In genomic region chr4:150291900-150292299, GRCm38 (mm10) we compare ENCODE assay signal across 13 mouse cellular contexts. TPM values are rescaled to one million over a fixed set of nuclear protein-coding genes. Genes with fewer than 3 reads are reported as not detected.
A peak's percentile ranks its signal among the peaks of the same experiment; 100 is the strongest.
DNase-seq lines count a peak whose midpoint lies in the region; ATAC-seq and TF ChIP-seq lines count a peak whose summit lies in the region.
"Had no signal": no experiment of that assay in that cellular context is flagged by ENCODE, and none has a peak within 500 bp of the region (broad histone marks: within the 10 kb centered on the region; RNA-seq: fewer than 3 reads in every experiment).

No protein-coding gene starts in this region.

- no peaks in the 10 kb centered on the region for H3K27me3 ChIP-seq in heart, embryonic 10.5 days (ENCODE audit: insufficient read depth, poor library complexity, severe bottlenecking)
- no peaks in the 10 kb centered on the region for H3K27me3 ChIP-seq in lung, embryonic 14.5 days (ENCODE audit: insufficient read depth, low read length)
- H3K27me3 ChIP-seq in MEL (ENCODE audit: control insufficient read depth in 1 of 2, insufficient read depth in 2 of 2, low read length in 2 of 2): no peaks in the 10 kb centered on the region
- no peaks in the 10 kb centered on the region for H3K27me3 ChIP-seq in splenic B cell, adult 2 months (ENCODE audit: control insufficient read depth, insufficient read depth, low read length, poor library complexity, severe bottlenecking)
- H3K27me3 ChIP-seq: embryonic facial prominence, embryonic 12.5 days; midbrain, embryonic 12.5 days; neural tube, embryonic 12.5 days had no signal

- peaks cover 19% of the 10 kb centered on the region for H3K79me2 ChIP-seq in MEL (ENCODE audit: control insufficient read depth, insufficient read depth, low read length, poor library complexity)

- TF ChIP-seq POLR2A in MEL (IDR thresholded peaks at IDR 0.05; ENCODE audit: control insufficient read depth in 1 of 2, insufficient read depth in 1 of 2, low read depth in 1 of 2, low read length in 2 of 2, poor library complexity in 1 of 2): no peak

- peaks cover 21% of the 10 kb centered on the region for H3K36me3 ChIP-seq in heart, embryonic 10.5 days
- 0 out of 2 replicates have a peak, but pooled peaks cover 4% of the 10 kb centered on the region for H3K36me3 ChIP-seq in lung, embryonic 14.5 days (ENCODE audit: insufficient read depth)
- peaks cover 0 to 10% of the 10 kb centered on the region in 2 experiments for H3K36me3 ChIP-seq in MEL (ENCODE audit: control insufficient read depth in 1 of 2, insufficient read depth in 2 of 2, low read length in 2 of 2)
- H3K36me3 ChIP-seq in splenic B cell, adult 2 months (ENCODE audit: control insufficient read depth, insufficient read depth, low read length, poor library complexity, severe bottlenecking): 0 out of 2 replicates have a peak, but pooled peaks cover 2% of the 10 kb centered on the region

- H3K9me3 ChIP-seq in heart, embryonic 10.5 days: no peaks in the 10 kb centered on the region
- H3K9me3 ChIP-seq in lung, embryonic 14.5 days (ENCODE audit: low read depth, low read length): no peaks in the 10 kb centered on the region
- H3K9me3 ChIP-seq in MEL (replicated peaks; ENCODE audit: insufficient read depth, low read length): no peaks in the 10 kb centered on the region
- H3K9me3 ChIP-seq: embryonic facial prominence, embryonic 12.5 days had no signal

- no peak overlapping the region for H3K9ac ChIP-seq in lung, embryonic 14.5 days
- no peak overlapping the region for H3K9ac ChIP-seq in MEL (ENCODE audit: control insufficient read depth, low read depth, low read length, poor library complexity, severe bottlenecking)
- H3K9ac ChIP-seq: embryonic facial prominence, embryonic 12.5 days; midbrain, embryonic 12.5 days; neural tube, embryonic 12.5 days had no signal

- H3K4me1 ChIP-seq in heart, embryonic 10.5 days: peaks cover 15% of the 10 kb centered on the region
- H3K4me1 ChIP-seq in lung, embryonic 14.5 days (ENCODE audit: insufficient read depth): no peaks in the 10 kb centered on the region
- peaks cover 0 to 14% of the 10 kb centered on the region in 2 experiments for H3K4me1 ChIP-seq in MEL (ENCODE audit: control insufficient read depth in 1 of 2, insufficient read depth in 2 of 2, low read length in 2 of 2)

- peak; percentile 70 for DNase-seq in heart, embryonic 10.5 days (ENCODE audit: low spot score)
- DNase-seq in heart, postnatal 10 days: no peak
- DNase-seq in lung, embryonic 14.5 days: no peak
- DNase-seq in lung, adult 18-20 months: no peak
- peak; percentile 44 for DNase-seq in MEL (ENCODE audit: low read depth, low spot score)
- peak; percentile 23 for DNase-seq in splenic B cell, adult 2 months (ENCODE audit: low read depth, low spot score)
- DNase-seq in right cerebral cortex, adult 2 months (ENCODE audit: low spot score in 2 of 2): no peak
- DNase-seq: adrenal gland, postnatal 10 days; kidney, postnatal 14 days; spleen, adult 18-20 months had no signal

- TF ChIP-seq EP300 in MEL (IDR thresholded peaks at IDR 0.05; ENCODE audit: low read depth in 1 of 2, low read length in 2 of 2): no peak

- no peak overlapping the region for H3K4me2 ChIP-seq in lung, embryonic 14.5 days
- H3K4me2 ChIP-seq: embryonic facial prominence, embryonic 12.5 days; midbrain, embryonic 12.5 days; neural tube, embryonic 12.5 days had no signal

- H3K4me3 ChIP-seq in heart, embryonic 10.5 days: no peak overlapping the region
- no peak overlapping the region for H3K4me3 ChIP-seq in lung, embryonic 14.5 days (ENCODE audit: low read depth, low read length)
- H3K4me3 ChIP-seq in MEL (ENCODE audit: control insufficient read depth in 1 of 2, insufficient read depth in 1 of 2, low read depth in 2 of 2, low read length in 2 of 2): no peak overlapping the region
- H3K4me3 ChIP-seq: embryonic facial prominence, embryonic 12.5 days; midbrain, embryonic 12.5 days; neural tube, embryonic 12.5 days had no signal

- WGBS in heart, embryonic 10.5 days: 94% methylated on average over 3 of the region's 3 CpGs
- 97% methylated on average over 3 of the region's 3 CpGs for WGBS in lung, embryonic 14.5 days

- intact Hi-C loops in heart, postnatal 10 days (cut with DNase I): no loop called here

- H3K27ac ChIP-seq in heart, embryonic 10.5 days: no peak overlapping the region
- H3K27ac ChIP-seq in lung, embryonic 14.5 days (ENCODE audit: low read depth): no peak overlapping the region
- no peak overlapping the region for H3K27ac ChIP-seq in MEL (ENCODE audit: control insufficient read depth, low read depth, low read length)
- H3K27ac ChIP-seq: embryonic facial prominence, embryonic 12.5 days; midbrain, embryonic 12.5 days; neural tube, embryonic 12.5 days had no signal

- TF ChIP-seq RAD21 in MEL (IDR thresholded peaks at IDR 0.05; ENCODE audit: low read depth, low read length): peak; percentile 13

- TF ChIP-seq CTCF in lung, embryonic 14.5 days (IDR thresholded peaks at IDR 0.05; ENCODE audit: low read depth): peak; percentile 37; the same call in 1 of the 2 replicates
- TF ChIP-seq CTCF in MEL (IDR thresholded peaks at IDR 0.05 in 2 of 3, conservative IDR thresholded peaks at IDR 0.05 in 1 of 3; ENCODE audit: control insufficient read depth in 1 of 3, insufficient read depth in 1 of 3, low read depth in 2 of 3, low read length in 3 of 3, poor library complexity in 1 of 3, severe bottlenecking in 1 of 3): peak; percentile 19 to 47 (median 46); a peak in 5 of 6 replicates

- no peak for ATAC-seq in lung, embryonic 14.5 days (ENCODE audit: insufficient read depth)

TF ChIP-seq in MEL, 35 proteins besides CTCF, POLR2A, EP300 and RAD21:
- TF ChIP-seq SMC3 (IDR thresholded peaks at IDR 0.05; ENCODE audit: low read depth, low read length) (peak; percentile 30), MAX (IDR thresholded peaks at IDR 0.05; ENCODE audit: low read length) (no peak), POLR2AphosphoS2 (IDR thresholded peaks at IDR 0.05; ENCODE audit: low read length) (no peak), GABPA (IDR thresholded peaks at IDR 0.05; ENCODE audit: low read depth, low read length) (no peak), BHLHE40 (IDR thresholded peaks at IDR 0.05; ENCODE audit: borderline replicate concordance, low read depth, low read length) (no peak), ZKSCAN1 (IDR thresholded peaks at IDR 0.05; ENCODE audit: low read depth, low read length) (no peak), CHD1 (IDR thresholded peaks at IDR 0.05; ENCODE audit: low read depth, low read length) (no peak), ETS1 (IDR thresholded peaks at IDR 0.05; ENCODE audit: low read depth, low read length) (no peak)

RNA-seq across cellular contexts. Expression of gene Rere, which starts 10.5 kb away (rescaled TPM):
- polyA plus RNA-seq in heart, embryonic 10.5 days (2016; fragmentation: Nextera tagmentation; extraction: Ambion mirVana): 27.6 and 31.6 TPM in 2 replicates
- total RNA-seq in heart, postnatal 10 days (2021): 10 to 100 TPM; 62.1 to 68.0 TPM
- 41.1 and 41.5 TPM in 2 replicates for polyA plus RNA-seq in lung, embryonic 14.5 days (2014; fragmentation: Nextera tagmentation; extraction: Ambion mirVana)
- 4.1 and 5.8 TPM in 2 replicates for total RNA-seq in MEL (2012; rRNA removed)
- polyA plus RNA-seq in MEL (2012; ENCODE audit: insufficient read depth in 1 of 2, insufficient read length in 2 of 2, low read depth in 1 of 2, low replicate concordance in 2 of 2, missing spikeins in 1 of 2): 10 to 100 TPM in 1 of 2 experiments, not detected in 1; 31.8 TPM

RNA-seq across cellular contexts. Expression of gene Eno1, which starts 55.4 kb away (rescaled TPM):
- 3,222 and 3,587 TPM in 2 replicates for polyA plus RNA-seq in heart, embryonic 10.5 days (2016; fragmentation: Nextera tagmentation; extraction: Ambion mirVana)
- total RNA-seq in heart, postnatal 10 days (2021): 100 to 1,000 TPM; 231 to 243 TPM
- 1,829 and 1,952 TPM in 2 replicates for polyA plus RNA-seq in lung, embryonic 14.5 days (2014; fragmentation: Nextera tagmentation; extraction: Ambion mirVana)
- 254 and 516 TPM in 2 replicates for total RNA-seq in MEL (2012; rRNA removed)
- polyA plus RNA-seq in MEL (2012; ENCODE audit: insufficient read depth in 1 of 2, insufficient read length in 2 of 2, low read depth in 1 of 2, low replicate concordance in 2 of 2, missing spikeins in 1 of 2): 1,000 to 10,000 TPM in 1 of 2 experiments, 100 to 1,000 TPM in 1; 737 to 5,492 TPM

Comparison
In these comparisons a context has a peak if more than half of its experiments do, and no peak if none do; other contexts are left out.
1. DNase-seq: peak in heart, embryonic 10.5 days (single experiment), MEL (single experiment) and splenic B cell, adult 2 months (single experiment); none in heart, postnatal 10 days (0 of 2), lung, embryonic 14.5 days (single experiment), lung, adult 18-20 months (0 of 2) and right cerebral cortex, adult 2 months (0 of 2).